Mouse (Mus musculus) stomach, embryonic 15.5 days (tissue): ENCODE measurements around the gene Rps6ka2. TPM values are rescaled to one million over a fixed set of nuclear protein-coding genes. Genes with fewer than 3 reads are reported as not detected.
"Not testable (repeated sequence)": the region's sequence is repeated elsewhere in the genome, so short reads cannot be mapped to it uniquely, and the experiment has no call there.

Source experiments
- ATAC-seq: fragments of 200-750 bp; cut with Nextera tagmentation; 2 replicates; pipeline ENCODE4 v1.8.0; 2017; ENCODE audit warnings: low read depth, moderate number of reproducible peaks, moderate TSS enrichment; ENCODE audit not compliant: insufficient read depth, low FRiP score
- H3K27ac ChIP-seq: fragments of 300-500 bp; sonication (generic); 2 replicates; pipeline ENCODE4 v1.5.1; 2015; ENCODE audit warnings: mild to moderate bottlenecking, inconsistent platforms
- H3K27me3 ChIP-seq: fragments of 300-500 bp; sonication (generic); replicated peaks from 2 replicates; pipeline ENCODE4 v1.6.1; 2015; ENCODE audit warnings: inconsistent platforms
- H3K36me3 ChIP-seq: fragments of 300-500 bp; sonication (generic); 2 replicates; pipeline ENCODE4 v1.6.1; 2015; ENCODE audit warnings: inconsistent platforms
- H3K4me1 ChIP-seq: fragments of 300-500 bp; sonication (generic); 2 replicates; pipeline ENCODE4 v1.6.1; 2015; ENCODE audit warnings: inconsistent platforms
- H3K4me2 ChIP-seq: fragments of 300-500 bp; sonication (generic); 2 replicates; pipeline ENCODE4 v1.6.1; 2015; ENCODE audit warnings: mild to moderate bottlenecking, inconsistent platforms
- H3K4me3 ChIP-seq: fragments of 300-500 bp; sonication (generic); replicated peaks from 2 replicates; pipeline ENCODE4 v1.5.1; 2015; ENCODE audit warnings: inconsistent platforms
- H3K9ac ChIP-seq: fragments of 300-500 bp; sonication (generic); 2 replicates; pipeline ENCODE4 v1.6.1; 2015; ENCODE audit warnings: inconsistent platforms
- H3K9me3 ChIP-seq: fragments of 300-500 bp; sonication (generic); 2 replicates; pipeline ENCODE4 v1.6.1; 2016; ENCODE audit warnings: inconsistent platforms
- WGBS: fragments of 180-500 bp; shearing (Covaris S2); methylation state at CpG from one replicate; pipeline ENCODE4 v1.1.7; 2015; 5-methylcytosine and 5-hydroxymethylcytosine counted together
- polyA plus RNA-seq: library from polyadenylated mRNA; unstranded; fragments of >200 nt; fragmentation: Nextera tagmentation; extraction: Ambion mirVana; gene quantifications from 2 replicates; pipeline ENCODE4 v1.2.1, GENCODE M21; 2015

The Rps6ka2 gene
- polyA plus RNA-seq, 1 experiment from 2014 or later = 8.5 TPM

GRCm38 (mm10) chr17:7352596-7352995 lies 182.7 kb downstream of the Rps6ka2 start, which contains the start of gene Ttll2:
Ttll2 (minus strand) TSS chr17:7352696.
- not testable (repeated sequence) for ATAC-seq, H3K27ac ChIP-seq
- 90% methylated on average over 1 of the region's 1 CpGs for WGBS

More at GRCm38 (mm10) chr17:7352596-7352995, 182.7 kb downstream of the Rps6ka2 start, which contains the start of gene Ttll2:
- not testable (repeated sequence) for H3K9ac ChIP-seq, H3K4me3 ChIP-seq, H3K4me2 ChIP-seq, H3K9me3 ChIP-seq, H3K36me3 ChIP-seq, H3K27me3 ChIP-seq, H3K4me1 ChIP-seq

Other genes with a start within 250 kb of the Rps6ka2 start
- gene Rsph3b, start 221.4 kb upstream of the Rps6ka2 start, polyA plus RNA-seq = 51.0 and 54.0 TPM in 2 replicates
- 45.5 and 47.3 TPM in 2 replicates for gene Tagap1, start 209.0 kb upstream of the Rps6ka2 start, polyA plus RNA-seq
- 255 and 280 TPM in 2 replicates for gene Rnaset2b, start 199.5 kb upstream of the Rps6ka2 start, polyA plus RNA-seq
- gene Gm49721, start 191.2 kb upstream of the Rps6ka2 start, polyA plus RNA-seq = 0.19 and 0.24 TPM in 2 replicates
- not detected in 2 replicates for gene Gm1604a, start 144.5 kb upstream of the Rps6ka2 start, polyA plus RNA-seq
- not detected in 2 replicates for gene Tcp10a, start 154.5 kb downstream of the Rps6ka2 start, polyA plus RNA-seq
- not detected in 2 replicates for gene Ttll2, start 182.6 kb downstream of the Rps6ka2 start, polyA plus RNA-seq
- not detected in 2 replicates for gene Gm49630, start 201.9 kb downstream of the Rps6ka2 start, polyA plus RNA-seq
- gene Unc93a2, start 215.3 kb downstream of the Rps6ka2 start, polyA plus RNA-seq = not detected in 2 replicates